Mouse (Mus musculus) lung, postnatal 10 days (tissue): Measurements from ENCODE around the gene Fars2.
A peak's percentile ranks its signal among the peaks of the same experiment; 100 is the strongest.
"Not testable (repeated sequence)": the region's sequence is repeated elsewhere in the genome, so short reads cannot be mapped to it uniquely, and the experiment has no call there.

Experiments
- DNase-seq: peaks from one replicate; pipeline ENCODE4 v3.0.0; 2021

Gene Fars2

GRCm38 (mm10) chr13:36391936-36392335 lies 274.7 kb downstream of the Fars2 start:
- DNase-seq = no peak

- DNase-seq = no peak
Observed at GRCm38 (mm10) chr13:36392666-36393065, 275.5 kb downstream of the Fars2 start.

GRCm38 (mm10) chr13:36401011-36401410 lies 283.8 kb downstream of the Fars2 start:
- DNase-seq = peak; percentile 5

GRCm38 (mm10) chr13:36413276-36413675 lies 296.1 kb downstream of the Fars2 start:
- no peak for DNase-seq

GRCm38 (mm10) chr13:36415176-36415575 lies 298.0 kb downstream of the Fars2 start:
- DNase-seq = no peak

GRCm38 (mm10) chr13:36416546-36416945 lies 299.3 kb downstream of the Fars2 start:
- DNase-seq = no peak

- DNase-seq = no peak
Observed at GRCm38 (mm10) chr13:36419357-36419756, 302.1 kb downstream of the Fars2 start.

- no peak for DNase-seq
Observed at GRCm38 (mm10) chr13:36422446-36422845, 305.2 kb downstream of the Fars2 start.

GRCm38 (mm10) chr13:36425824-36426705 lies 308.9 kb downstream of the Fars2 start:
- not testable (repeated sequence) for DNase-seq

GRCm38 (mm10) chr13:36429500-36430189 lies 312.4 kb downstream of the Fars2 start:
- no peak for DNase-seq

GRCm38 (mm10) chr13:36430420-36431114 lies 313.4 kb downstream of the Fars2 start:
- no peak for DNase-seq

- DNase-seq = no peak
Observed at GRCm38 (mm10) chr13:36431974-36432518, 314.8 kb downstream of the Fars2 start.

GRCm38 (mm10) chr13:36444748-36445423 lies 327.7 kb downstream of the Fars2 start:
- no peak for DNase-seq

GRCm38 (mm10) chr13:36447947-36448346 lies 330.7 kb downstream of the Fars2 start:
- no peak for DNase-seq

GRCm38 (mm10) chr13:36448565-36448964 lies 331.4 kb downstream of the Fars2 start:
- no peak for DNase-seq

GRCm38 (mm10) chr13:36451437-36451836 lies 334.2 kb downstream of the Fars2 start:
- DNase-seq = no peak

- no peak for DNase-seq
Observed at GRCm38 (mm10) chr13:36460473-36460872, 343.3 kb downstream of the Fars2 start.

- DNase-seq = no peak
Observed at GRCm38 (mm10) chr13:36463669-36464068, 346.5 kb downstream of the Fars2 start.

- not testable (repeated sequence) for DNase-seq
Observed at GRCm38 (mm10) chr13:36466076-36466475, 348.9 kb downstream of the Fars2 start.

GRCm38 (mm10) chr13:36466515-36466921 lies 349.3 kb downstream of the Fars2 start:
- no peak for DNase-seq

- DNase-seq = no peak
Observed at GRCm38 (mm10) chr13:36467849-36468248, 350.6 kb downstream of the Fars2 start.

GRCm38 (mm10) chr13:36468963-36469362 lies 351.8 kb downstream of the Fars2 start:
- DNase-seq = no peak
